ENCODE assay signal across 9 mouse cellular contexts in genomic region chr11:86581943-86582542, GRCm38 (mm10). TPM values are rescaled to one million over a fixed set of nuclear protein-coding genes. Genes with fewer than 3 reads are reported as not detected.
DNase-seq lines count a peak whose midpoint lies in the region; ATAC-seq and TF ChIP-seq lines count a peak whose summit lies in the region.
"Had no signal": no experiment of that assay in that cellular context is flagged by ENCODE, and none has a peak within 500 bp of the region (broad histone marks: within the 10 kb centered on the region; RNA-seq: fewer than 3 reads in every experiment).

No protein-coding gene starts in this region.

- peak overlapping the region; percentile 44; the same call in 1 of the 2 replicates for H3K4me2 ChIP-seq in lung, embryonic 14.5 days
- peak overlapping the region; percentile 32; the same call in 1 of the 2 replicates for H3K4me2 ChIP-seq in stomach, embryonic 15.5 days

- H3K36me3 ChIP-seq in lung, embryonic 14.5 days (ENCODE audit: insufficient read depth) = no peaks in the 10 kb centered on the region
- H3K36me3 ChIP-seq in stomach, embryonic 15.5 days = no peaks in the 10 kb centered on the region
- H3K36me3 ChIP-seq: forebrain, embryonic 10.5 days; midbrain, embryonic 10.5 days had no signal

- peaks cover 24% of the 10 kb centered on the region; the same call in 1 of the 2 replicates for H3K4me1 ChIP-seq in lung, embryonic 14.5 days (ENCODE audit: insufficient read depth)
- H3K4me1 ChIP-seq in stomach, embryonic 15.5 days = peaks cover 27% of the 10 kb centered on the region

- no peak for TF ChIP-seq CTCF in lung, embryonic 14.5 days (IDR thresholded peaks at IDR 0.05; ENCODE audit: low read depth)

- H3K27me3 ChIP-seq in lung, embryonic 14.5 days (ENCODE audit: insufficient read depth, low read length) = no peaks in the 10 kb centered on the region
- no peaks in the 10 kb centered on the region for H3K27me3 ChIP-seq in stomach, embryonic 15.5 days (replicated peaks)

- 74% methylated on average over 12 of the region's 12 CpGs for WGBS in lung, embryonic 14.5 days
- WGBS in stomach, embryonic 15.5 days = 82% methylated on average over 12 of the region's 12 CpGs

- H3K27ac ChIP-seq in lung, embryonic 14.5 days (ENCODE audit: low read depth) = peak overlapping the region; percentile 80
- H3K27ac ChIP-seq in stomach, embryonic 15.5 days = peak overlapping the region; percentile 89
- H3K27ac ChIP-seq: midbrain, embryonic 10.5 days had no signal

- ATAC-seq in lung, embryonic 14.5 days (ENCODE audit: insufficient read depth) = no peak
- peak; percentile 30; the same call in 1 of the 2 replicates for ATAC-seq in erythroid progenitor cell, adult 5-6 weeks (replicated peaks; ENCODE audit: low FRiP score, poor library complexity, severe bottlenecking)
- no peak for ATAC-seq in stomach, embryonic 15.5 days (ENCODE audit: insufficient read depth, low FRiP score, low read depth)

- DNase-seq in lung, embryonic 14.5 days = no peak
- no peak for DNase-seq in lung, postnatal 36 days
- peak; percentile 81 for DNase-seq in Muller cell, postnatal 12 days (ENCODE audit: inconsistent ontology term)
- no peak for DNase-seq in cerebellum, adult 9-10 months
- DNase-seq in adrenal gland, postnatal 10 days = no peak

- no peak overlapping the region for H3K4me3 ChIP-seq in lung, embryonic 14.5 days (ENCODE audit: low read depth, low read length)
- no peak overlapping the region for H3K4me3 ChIP-seq in stomach, embryonic 15.5 days (replicated peaks)
- H3K4me3 ChIP-seq: forebrain, embryonic 10.5 days; midbrain, embryonic 10.5 days had no signal

- no peaks in the 10 kb centered on the region for H3K9me3 ChIP-seq in lung, embryonic 14.5 days (ENCODE audit: low read depth, low read length)
- H3K9me3 ChIP-seq in stomach, embryonic 15.5 days = no peaks in the 10 kb centered on the region
- H3K9me3 ChIP-seq: forebrain, embryonic 10.5 days; midbrain, embryonic 10.5 days had no signal

- H3K9ac ChIP-seq in lung, embryonic 14.5 days = no peak overlapping the region
- no peak overlapping the region for H3K9ac ChIP-seq in stomach, embryonic 15.5 days

RNA-seq across cellular contexts. Expression of gene Tubd1, which starts 37.3 kb away (rescaled TPM):
- 14.2 and 14.7 TPM in 2 replicates for polyA plus RNA-seq in lung, embryonic 14.5 days (2014; fragmentation: Nextera tagmentation; extraction: Ambion mirVana)
- 18.0 and 20.1 TPM in 2 replicates for total RNA-seq in erythroid progenitor cell, adult 5-6 weeks (2015; ENCODE audit: low replicate concordance)
- 16.4 and 31.6 TPM in 2 replicates for total RNA-seq in erythroid progenitor cell, adult 5-6 weeks (2017; ENCODE audit: low replicate concordance)
- polyA plus RNA-seq in stomach, embryonic 15.5 days (2015; fragmentation: Nextera tagmentation; extraction: Ambion mirVana) = 11.9 and 12.9 TPM in 2 replicates
- total RNA-seq in adrenal gland, postnatal 10 days (2021) = 1 to 10 TPM; 7.5 to 8.2 TPM

RNA-seq across cellular contexts. Expression of gene Rps6kb1, which starts 37.4 kb away (rescaled TPM):
- 58.8 and 66.5 TPM in 2 replicates for polyA plus RNA-seq in lung, embryonic 14.5 days (2014; fragmentation: Nextera tagmentation; extraction: Ambion mirVana)
- total RNA-seq in erythroid progenitor cell, adult 5-6 weeks (2015; ENCODE audit: low replicate concordance) = 34.4 and 42.5 TPM in 2 replicates
- total RNA-seq in erythroid progenitor cell, adult 5-6 weeks (2017; ENCODE audit: low replicate concordance) = 43.0 and 73.8 TPM in 2 replicates
- polyA plus RNA-seq in stomach, embryonic 15.5 days (2015; fragmentation: Nextera tagmentation; extraction: Ambion mirVana) = 53.7 and 62.2 TPM in 2 replicates
- 10 to 100 TPM; 33.3 to 37.8 TPM for total RNA-seq in adrenal gland, postnatal 10 days (2021)
